Mouse (Mus musculus) neural tube, embryonic 13.5 days (tissue): ENCODE measurements at regions not wholly inside any gene's neighbourhood (a gene's known extent, or its start where the extent isn't known, plus 50 kb on each side); places are given as distances from the start of the nearest gene placed in this dataset.
A peak's percentile ranks its signal among the peaks of the same experiment; 100 is the strongest.

Source experiments
- ATAC-seq: fragments of 200-750 bp; cut with Nextera tagmentation; 2 replicates; pipeline ENCODE4 v1.8.0; 2017; ENCODE audit warnings: low read depth, mild to moderate bottlenecking, moderate TSS enrichment, moderate library complexity
- H3K27ac ChIP-seq: fragments of 300-500 bp; sonication (generic); replicated peaks from 2 replicates; pipeline ENCODE4 v1.5.1; 2015; ENCODE audit warnings: moderate library complexity, mild to moderate bottlenecking, inconsistent platforms
- H3K27me3 ChIP-seq: fragments of 300-500 bp; sonication (generic); 2 replicates; pipeline ENCODE4 v1.6.1; 2015; ENCODE audit warnings: mild to moderate bottlenecking, inconsistent platforms
- H3K36me3 ChIP-seq: fragments of 300-500 bp; sonication (generic); 2 replicates; pipeline ENCODE4 v1.6.1; 2015; ENCODE audit warnings: mild to moderate bottlenecking, inconsistent platforms
- H3K4me1 ChIP-seq: fragments of 300-500 bp; sonication (generic); replicated peaks from 2 replicates; pipeline ENCODE4 v1.6.1; 2015; ENCODE audit warnings: inconsistent platforms
- H3K4me2 ChIP-seq: fragments of 300-500 bp; sonication (generic); 2 replicates; pipeline ENCODE4 v1.6.1; 2015; ENCODE audit warnings: inconsistent platforms, mild to moderate bottlenecking, moderate library complexity
- H3K4me3 ChIP-seq: fragments of 300-500 bp; sonication (generic); 2 replicates; pipeline ENCODE4 v1.5.1; 2015; ENCODE audit warnings: mild to moderate bottlenecking, inconsistent platforms
- H3K9ac ChIP-seq: fragments of 300-500 bp; sonication (generic); 2 replicates; pipeline ENCODE4 v1.6.1; 2015; ENCODE audit warnings: moderate library complexity, mild to moderate bottlenecking, inconsistent platforms
- H3K9me3 ChIP-seq: fragments of 300-500 bp; sonication (generic); 2 replicates; pipeline ENCODE4 v1.6.1; 2016; ENCODE audit warnings: inconsistent platforms
- WGBS: fragments of 180-500 bp; shearing (Covaris S2); methylation state at CpG from one replicate; pipeline ENCODE4 v1.1.7; 2015; 5-methylcytosine and 5-hydroxymethylcytosine counted together

- ATAC-seq = no peak
- 32% methylated on average over 4 of the region's 4 CpGs for WGBS
These were observed 70.8 kb downstream of the Pcdh18 start for GRCm38 (mm10) chr3:49686182-49686895.

GRCm38 (mm10) chr3:49674921-49675320 lies 82.2 kb downstream of the Pcdh18 start:
- ATAC-seq = no peak
- no peaks in the 10 kb centered on the region for H3K27me3 ChIP-seq
- no peak overlapping the region for H3K4me3 ChIP-seq
- H3K4me1 ChIP-seq = 0 out of 2 replicates have a peak, but pooled peaks cover 4% of the 10 kb centered on the region
- H3K9ac ChIP-seq = no peak overlapping the region
- H3K27ac ChIP-seq = no peak overlapping the region
- no peak overlapping the region for H3K4me2 ChIP-seq
- H3K9me3 ChIP-seq = no peaks in the 10 kb centered on the region
- H3K36me3 ChIP-seq = no peaks in the 10 kb centered on the region
- WGBS = 85% methylated on average over 6 of the region's 6 CpGs

More at GRCm38 (mm10) chr3:49686182-49686895, 70.8 kb downstream of the Pcdh18 start:
- Histone ChIP-seq H3K9me3 (no peaks in the 10 kb centered on the region), H3K36me3 (no peaks in the 10 kb centered on the region), H3K9ac (no peak overlapping the region), H3K4me3 (no peak overlapping the region), H3K27ac (no peak overlapping the region), H3K4me2 (no peak overlapping the region), H3K4me1 (no peaks in the 10 kb centered on the region), H3K27me3 (no peaks in the 10 kb centered on the region)

- 26% methylated on average over 2 of the region's 2 CpGs for WGBS
- H3K4me2 ChIP-seq = no peak overlapping the region
- H3K9me3 ChIP-seq = no peaks in the 10 kb centered on the region
- H3K4me3 ChIP-seq = no peak overlapping the region
- 0 out of 2 replicates have a peak, but pooled peaks cover 4% of the 10 kb centered on the region for H3K4me1 ChIP-seq
- H3K27ac ChIP-seq = no peak overlapping the region
- no peaks in the 10 kb centered on the region for H3K27me3 ChIP-seq
- H3K36me3 ChIP-seq = no peaks in the 10 kb centered on the region
- H3K9ac ChIP-seq = no peak overlapping the region
- no peak for ATAC-seq
These were observed 84.4 kb downstream of the Pcdh18 start for GRCm38 (mm10) chr3:49672685-49673184.

- no peak overlapping the region for H3K4me3 ChIP-seq
- H3K4me1 ChIP-seq = 0 out of 2 replicates have a peak, but pooled peaks cover 2% of the 10 kb centered on the region
- no peak for ATAC-seq
- 88% methylated on average over 9 of the region's 9 CpGs for WGBS
- no peaks in the 10 kb centered on the region for H3K27me3 ChIP-seq
- no peak overlapping the region for H3K9ac ChIP-seq
- no peak overlapping the region for H3K27ac ChIP-seq
- no peak overlapping the region for H3K4me2 ChIP-seq
- no peaks in the 10 kb centered on the region for H3K36me3 ChIP-seq
- no peaks in the 10 kb centered on the region for H3K9me3 ChIP-seq
These were observed 89.4 kb downstream of the Pcdh18 start for GRCm38 (mm10) chr3:49667543-49668338.

- Histone ChIP-seq H3K4me2 (no peak overlapping the region), H3K4me3 (no peak overlapping the region), H3K9me3 (no peaks in the 10 kb centered on the region), H3K27ac (no peak overlapping the region), H3K27me3 (no peaks in the 10 kb centered on the region), H3K36me3 (no peaks in the 10 kb centered on the region), H3K4me1 (no peaks in the 10 kb centered on the region), H3K9ac (no peak overlapping the region)
- WGBS = 90% methylated on average over 2 of the region's 2 CpGs
- no peak for ATAC-seq
These were observed 90.6 kb downstream of the Pcdh18 start for GRCm38 (mm10) chr3:49666516-49666915.

- 57% methylated on average over 1 of the region's 1 CpGs for WGBS
These were observed 108.3 kb downstream of the Pcdh18 start for GRCm38 (mm10) chr3:49648895-49649175.

GRCm38 (mm10) chr3:49648040-49648894 lies 108.9 kb downstream of the Pcdh18 start:
- Histone ChIP-seq H3K4me3 (no peak overlapping the region), H3K9ac (no peak overlapping the region), H3K27ac (no peak overlapping the region), H3K9me3 (no peaks in the 10 kb centered on the region), H3K36me3 (no peaks in the 10 kb centered on the region), H3K4me2 (no peak overlapping the region), H3K27me3 (no peaks in the 10 kb centered on the region), H3K4me1 (no peaks in the 10 kb centered on the region)
- WGBS = 85% methylated on average over 5 of the region's 5 CpGs
- ATAC-seq = no peak

More at GRCm38 (mm10) chr3:49648895-49649175, 108.3 kb downstream of the Pcdh18 start:
- Histone ChIP-seq H3K4me2 (no peak overlapping the region), H3K36me3 (no peaks in the 10 kb centered on the region), H3K27me3 (no peaks in the 10 kb centered on the region), H3K9ac (no peak overlapping the region), H3K4me3 (no peak overlapping the region), H3K27ac (no peak overlapping the region), H3K4me1 (no peaks in the 10 kb centered on the region), H3K9me3 (no peaks in the 10 kb centered on the region)
- ATAC-seq = no peak

- WGBS = 91% methylated on average over 4 of the region's 4 CpGs
- Histone ChIP-seq H3K4me3 (no peak overlapping the region), H3K4me1 (peaks cover 9% of the 10 kb centered on the region; the same call in 1 of the 2 replicates), H3K9ac (no peak overlapping the region), H3K4me2 (no peak overlapping the region), H3K36me3 (no peaks in the 10 kb centered on the region), H3K9me3 (no peaks in the 10 kb centered on the region), H3K27ac (no peak overlapping the region), H3K27me3 (no peaks in the 10 kb centered on the region)
- no peak for ATAC-seq
These were observed 112.1 kb downstream of the Pcdh18 start for GRCm38 (mm10) chr3:49644993-49645392.

- H3K27ac ChIP-seq = no peak overlapping the region
- no peak overlapping the region for H3K9ac ChIP-seq
- no peak overlapping the region for H3K4me2 ChIP-seq
- H3K4me1 ChIP-seq = peaks cover 9% of the 10 kb centered on the region; the same call in 1 of the 2 replicates
- H3K9me3 ChIP-seq = no peaks in the 10 kb centered on the region
- ATAC-seq = no peak
- H3K4me3 ChIP-seq = no peak overlapping the region
- H3K36me3 ChIP-seq = no peaks in the 10 kb centered on the region
- no peaks in the 10 kb centered on the region for H3K27me3 ChIP-seq
- 88% methylated on average over 8 of the region's 8 CpGs for WGBS
These were observed 113.3 kb downstream of the Pcdh18 start for GRCm38 (mm10) chr3:49643871-49644270.

GRCm38 (mm10) chr3:49641966-49642758 lies 115.0 kb downstream of the Pcdh18 start:
- WGBS = 35% methylated on average over 4 of the region's 4 CpGs
- H3K4me3 ChIP-seq = no peak overlapping the region
- peaks cover 9% of the 10 kb centered on the region; the same call in 1 of the 2 replicates for H3K4me1 ChIP-seq
- H3K9me3 ChIP-seq = no peaks in the 10 kb centered on the region
- no peak overlapping the region for H3K27ac ChIP-seq
- no peaks in the 10 kb centered on the region for H3K36me3 ChIP-seq
- peak; percentile 79 for ATAC-seq
- H3K9ac ChIP-seq = no peak overlapping the region
- H3K27me3 ChIP-seq = no peaks in the 10 kb centered on the region
- H3K4me2 ChIP-seq = no peak overlapping the region

- no peak overlapping the region for H3K9ac ChIP-seq
- H3K4me1 ChIP-seq = peaks cover 9% of the 10 kb centered on the region; the same call in 1 of the 2 replicates
- WGBS = 59% methylated on average over 1 of the region's 1 CpGs
- H3K36me3 ChIP-seq = no peaks in the 10 kb centered on the region
- ATAC-seq = no peak
- no peak overlapping the region for H3K27ac ChIP-seq
- H3K9me3 ChIP-seq = no peaks in the 10 kb centered on the region
- H3K4me3 ChIP-seq = no peak overlapping the region
- H3K4me2 ChIP-seq = no peak overlapping the region
- no peaks in the 10 kb centered on the region for H3K27me3 ChIP-seq
These were observed 115.7 kb downstream of the Pcdh18 start for GRCm38 (mm10) chr3:49641411-49641810.
